Mouse (Mus musculus) embryonic fibroblast, embryonic 13.5 days (primary cell): ENCODE results near the gene Pmfbp1.

Experiments
- CTCF ChIP-seq: IDR thresholded peaks from 2 replicates; pipeline ENCODE4 v1.5.1; 2011; ENCODE audit warnings: mild to moderate bottlenecking, control low read depth, low read length, moderate library complexity, borderline replicate concordance; ENCODE audit not compliant: insufficient read depth
- POLR2A ChIP-seq: IDR thresholded peaks from 2 replicates; pipeline ENCODE4 v1.6.1; 2011; ENCODE audit warnings: low read depth, mild to moderate bottlenecking, control low read depth, low read length, moderate library complexity

DNA sequence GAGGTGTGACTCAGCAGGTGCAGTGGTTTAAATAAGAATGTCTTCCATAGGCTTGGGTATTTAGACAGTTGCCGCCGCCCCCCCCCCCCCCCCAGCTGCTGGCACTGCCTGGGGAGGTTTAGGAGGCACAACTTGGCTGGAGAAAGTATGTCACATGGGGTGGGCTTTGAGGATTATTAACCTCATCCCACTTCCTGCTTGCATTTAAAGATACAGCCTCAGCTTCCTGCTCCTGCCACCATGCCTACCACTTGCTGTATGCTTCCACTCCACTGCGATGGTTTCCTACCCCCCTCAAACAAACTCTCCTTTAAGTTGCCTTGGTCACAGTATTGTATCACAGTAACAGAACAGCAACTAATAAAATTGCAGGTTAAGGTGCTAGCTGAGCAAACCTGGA lies 50.2 kb downstream of the Pmfbp1 start:
- TF ChIP-seq CTCF (no peak), POLR2A (no peak)
